Mouse (Mus musculus) liver, embryonic 13.5 days (tissue): Measurements from ENCODE around the gene Col9a2. TPM values are rescaled to one million over a fixed set of nuclear protein-coding genes. Genes with fewer than 3 reads are reported as not detected.

Experiments used
- ATAC-seq: fragments of 200-750 bp; cut with Nextera tagmentation; 2 replicates; pipeline ENCODE4 v1.8.0; 2017; ENCODE audit warnings: low read depth, mild to moderate bottlenecking, moderate number of reproducible peaks, moderate library complexity
- DNase-seq: peaks from one replicate; pipeline ENCODE4 v3.0.0; 2022
- H3K27ac ChIP-seq: fragments of 300-500 bp; sonication (generic); 2 replicates; pipeline ENCODE4 v1.5.1; 2015; ENCODE audit warnings: moderate library complexity, mild to moderate bottlenecking, inconsistent platforms
- H3K27me3 ChIP-seq: fragments of 300-500 bp; sonication (generic); 2 replicates; pipeline ENCODE4 v1.6.1; 2015; ENCODE audit warnings: mild to moderate bottlenecking, inconsistent platforms
- H3K36me3 ChIP-seq: fragments of 300-500 bp; sonication (generic); 2 replicates; pipeline ENCODE4 v1.6.1; 2015; ENCODE audit warnings: mild to moderate bottlenecking, inconsistent platforms
- H3K4me1 ChIP-seq: fragments of 300-500 bp; sonication (generic); replicated peaks from 2 replicates; pipeline ENCODE4 v1.6.1; 2015; ENCODE audit warnings: inconsistent platforms
- H3K4me2 ChIP-seq: fragments of 300-500 bp; sonication (generic); 2 replicates; pipeline ENCODE4 v1.6.1; 2015; ENCODE audit warnings: inconsistent platforms, mild to moderate bottlenecking, moderate library complexity
- H3K4me3 ChIP-seq: fragments of 300-500 bp; sonication (generic); replicated peaks from 2 replicates; pipeline ENCODE4 v1.5.1; 2015; ENCODE audit warnings: mild to moderate bottlenecking, inconsistent platforms
- H3K9ac ChIP-seq: fragments of 300-500 bp; sonication (generic); 2 replicates; pipeline ENCODE4 v1.6.1; 2015; ENCODE audit warnings: mild to moderate bottlenecking, inconsistent platforms
- H3K9me3 ChIP-seq: fragments of 300-500 bp; sonication (generic); replicated peaks from 2 replicates; pipeline ENCODE4 v1.6.1; 2016; ENCODE audit warnings: inconsistent platforms
- whole genome bisulfite sequencing: fragments of 180-500 bp; shearing (Covaris S2); methylation state at CpG from one replicate; pipeline ENCODE4 v1.1.7; 2015; ENCODE audit not compliant: insufficient replicate concordance; 5-methylcytosine and 5-hydroxymethylcytosine counted together
- polyA plus RNA-seq: library from polyadenylated mRNA; unstranded; fragments of >200 nt; fragmentation: Nextera tagmentation; extraction: Ambion mirVana; gene quantifications from 2 replicates; pipeline ENCODE4 v1.2.1, GENCODE M21; 2015

The Col9a2 gene
- polyA plus RNA-seq, 1 experiment from 2014 or later: 2.3 TPM

DNA sequence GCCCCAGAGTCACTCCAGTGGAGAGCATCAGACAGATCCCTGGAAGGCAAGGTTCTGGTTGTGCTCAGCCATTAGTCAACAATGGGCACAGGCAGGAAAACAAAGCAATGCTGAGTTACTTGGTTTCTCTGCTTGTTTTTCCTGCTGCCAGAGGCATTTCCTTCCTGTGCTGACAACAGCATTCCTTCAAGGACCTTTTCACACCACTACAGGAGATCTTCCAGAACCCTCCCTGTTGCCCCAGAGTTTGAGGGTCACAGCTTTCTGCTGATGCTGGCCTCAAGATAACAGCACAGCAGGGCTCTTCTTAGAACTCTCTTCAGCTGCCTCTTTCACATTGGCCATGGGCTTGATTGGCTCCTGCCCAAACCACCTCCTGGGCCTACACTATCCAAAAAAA is 17.3 kb upstream of the Col9a2 start:
- H3K27ac ChIP-seq: no peak overlapping the region
- no peak overlapping the region for H3K4me3 ChIP-seq
- H3K9ac ChIP-seq: no peak overlapping the region
- H3K9me3 ChIP-seq: no peaks in the 10 kb centered on the region
- H3K4me1 ChIP-seq: peaks cover 50% of the 10 kb centered on the region
- H3K36me3 ChIP-seq: no peaks in the 10 kb centered on the region
- no peak; the same call in 1 of the 2 replicates for ATAC-seq
- no peak for DNase-seq
- no peaks in the 10 kb centered on the region for H3K27me3 ChIP-seq
- H3K4me2 ChIP-seq: no peak overlapping the region

DNA sequence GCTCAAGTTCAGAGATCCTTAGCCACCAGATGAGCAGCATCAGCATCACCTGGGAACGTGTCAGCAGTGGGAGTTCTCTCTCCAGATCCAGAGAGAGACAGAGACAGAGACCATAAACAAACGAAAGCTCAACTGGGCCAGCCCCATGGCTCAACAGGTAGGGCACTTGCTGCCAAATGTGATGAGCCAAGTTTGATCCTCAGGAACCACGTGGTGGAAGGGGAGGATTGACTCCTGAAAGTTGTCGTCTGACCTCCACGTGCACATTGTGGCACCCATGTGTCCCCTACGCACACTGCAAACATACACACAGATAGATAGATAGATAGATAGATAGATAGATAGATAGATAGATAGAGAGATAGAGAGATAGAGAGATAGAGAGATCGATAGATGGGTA is 15.7 kb upstream of the Col9a2 start:
- Histone ChIP-seq H3K4me2 (no peak overlapping the region), H3K4me3 (no peak overlapping the region), H3K27me3 (no peaks in the 10 kb centered on the region), H3K9me3 (no peaks in the 10 kb centered on the region), H3K36me3 (no peaks in the 10 kb centered on the region), H3K9ac (no peak overlapping the region), H3K4me1 (peaks cover 47% of the 10 kb centered on the region), H3K27ac (no peak overlapping the region)
- DNase-seq (no peak), ATAC-seq (no peak)
- 68% methylated on average over 7 of the region's 7 CpGs for WGBS

GRCm38 (mm10) chr4:121023941-121024340 is 15.2 kb upstream of the Col9a2 start:
- WGBS: 66% methylated on average over 2 of the region's 2 CpGs
- Histone ChIP-seq H3K9me3 (no peaks in the 10 kb centered on the region), H3K36me3 (no peaks in the 10 kb centered on the region), H3K9ac (no peak overlapping the region), H3K27me3 (no peaks in the 10 kb centered on the region), H3K4me3 (no peak overlapping the region), H3K4me1 (peaks cover 49% of the 10 kb centered on the region), H3K27ac (no peak overlapping the region), H3K4me2 (no peak overlapping the region)
- ATAC-seq (no peak), DNase-seq (no peak)

GRCm38 (mm10) chr4:121025681-121026080 is 13.5 kb upstream of the Col9a2 start:
- Histone ChIP-seq H3K36me3 (no peaks in the 10 kb centered on the region), H3K4me1 (peaks cover 50% of the 10 kb centered on the region), H3K4me3 (no peak overlapping the region), H3K4me2 (no peak overlapping the region), H3K27me3 (no peaks in the 10 kb centered on the region), H3K27ac (no peak overlapping the region), H3K9me3 (no peaks in the 10 kb centered on the region), H3K9ac (no peak overlapping the region)
- 28% methylated on average over 2 of the region's 2 CpGs for WGBS
- DNase-seq: no peak
- peak; percentile 75 for ATAC-seq

DNA sequence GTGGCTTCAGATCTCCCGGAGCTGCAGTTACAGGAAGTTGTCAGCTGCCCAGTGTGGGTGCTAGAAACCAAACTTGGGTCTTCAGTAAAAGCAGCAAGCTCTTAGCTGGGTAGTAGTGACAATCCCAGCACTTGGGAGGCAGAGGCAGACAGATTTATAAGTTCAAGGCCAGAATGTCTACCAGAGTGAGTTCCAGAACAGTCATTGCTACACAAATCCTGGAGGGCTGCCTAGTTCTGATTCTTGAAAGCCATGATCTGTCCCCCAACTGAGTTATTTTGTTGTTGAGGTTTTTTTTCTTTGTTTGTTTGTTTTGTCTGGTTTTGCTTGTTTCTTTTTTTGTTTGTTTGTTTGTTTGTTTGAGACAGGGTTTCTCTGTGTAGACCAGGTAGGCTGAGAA is 11.0 kb upstream of the Col9a2 start:
- H3K27ac ChIP-seq: no peak overlapping the region
- 41% methylated on average over 1 of the region's 1 CpGs for WGBS
- H3K36me3 ChIP-seq: no peaks in the 10 kb centered on the region
- no peak overlapping the region for H3K9ac ChIP-seq
- DNase-seq (no peak), ATAC-seq (no peak)
- peaks cover 31% of the 10 kb centered on the region for H3K4me1 ChIP-seq
- H3K4me3 ChIP-seq: no peak overlapping the region
- H3K9me3 ChIP-seq: no peaks in the 10 kb centered on the region
- H3K27me3 ChIP-seq: no peaks in the 10 kb centered on the region
- H3K4me2 ChIP-seq: no peak overlapping the region

GRCm38 (mm10) chr4:121028659-121029392 is 10.4 kb upstream of the Col9a2 start:
- Histone ChIP-seq H3K27ac (no peak overlapping the region), H3K9ac (no peak overlapping the region), H3K27me3 (no peaks in the 10 kb centered on the region), H3K36me3 (no peaks in the 10 kb centered on the region), H3K4me2 (no peak overlapping the region), H3K9me3 (no peaks in the 10 kb centered on the region), H3K4me3 (no peak overlapping the region), H3K4me1 (peaks cover 25% of the 10 kb centered on the region)
- WGBS: 28% methylated on average over 14 of the region's 14 CpGs
- ATAC-seq (no peak), DNase-seq (peak; percentile 45)

DNA sequence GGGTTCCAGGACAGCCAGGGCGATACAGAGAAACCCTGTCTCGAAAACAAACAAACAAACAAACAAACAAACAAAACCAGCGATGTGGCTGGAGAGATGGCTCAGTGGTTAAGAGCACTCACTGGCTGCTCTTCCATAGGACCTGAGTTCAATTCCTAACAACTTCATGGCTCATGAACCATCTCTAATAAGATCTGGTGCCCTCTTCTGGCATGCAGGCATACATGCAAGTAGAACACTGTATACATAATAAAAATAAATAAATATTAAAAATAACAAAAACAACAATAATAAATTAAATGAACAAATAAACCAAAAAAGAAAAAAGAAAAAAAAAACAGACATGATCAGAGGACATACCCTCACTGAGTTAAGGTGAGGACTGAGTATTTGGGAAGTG is 9.6 kb upstream of the Col9a2 start:
- Histone ChIP-seq H3K27ac (no peak overlapping the region), H3K4me1 (peaks cover 22% of the 10 kb centered on the region), H3K9me3 (no peaks in the 10 kb centered on the region), H3K4me2 (no peak overlapping the region), H3K4me3 (no peak overlapping the region), H3K36me3 (no peaks in the 10 kb centered on the region), H3K27me3 (no peaks in the 10 kb centered on the region), H3K9ac (no peak overlapping the region)
- WGBS: 63% methylated on average over 3 of the region's 3 CpGs
- DNase-seq (no peak), ATAC-seq (no peak)

DNA sequence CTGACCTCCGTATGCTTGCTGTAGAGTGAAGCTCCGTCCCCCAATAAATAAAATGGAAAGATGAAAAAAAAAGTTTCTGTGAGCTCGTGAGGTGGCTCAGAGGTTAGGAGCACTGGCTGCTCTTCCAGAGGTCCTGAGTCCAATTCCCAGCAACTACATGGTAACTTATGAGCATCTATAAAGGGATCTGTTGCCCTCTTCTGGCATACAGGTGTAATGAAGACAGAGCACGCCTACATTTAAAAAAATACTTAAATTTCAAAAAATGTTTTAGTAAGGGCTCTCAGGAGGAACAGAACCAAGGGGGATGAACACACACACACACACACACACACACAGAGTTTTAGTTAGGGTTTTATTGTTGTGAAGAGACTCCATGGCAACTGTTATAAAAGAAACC is 7.7 kb upstream of the Col9a2 start:
- Histone ChIP-seq H3K27ac (no peak overlapping the region), H3K9me3 (no peaks in the 10 kb centered on the region), H3K36me3 (no peaks in the 10 kb centered on the region), H3K4me3 (no peak overlapping the region), H3K9ac (no peak overlapping the region), H3K4me2 (no peak overlapping the region), H3K4me1 (peaks cover 8% of the 10 kb centered on the region; the same call in 1 of the 2 replicates), H3K27me3 (no peaks in the 10 kb centered on the region)
- DNase-seq (no peak), ATAC-seq (no peak)
- 42% methylated on average over 4 of the region's 4 CpGs for WGBS

DNA sequence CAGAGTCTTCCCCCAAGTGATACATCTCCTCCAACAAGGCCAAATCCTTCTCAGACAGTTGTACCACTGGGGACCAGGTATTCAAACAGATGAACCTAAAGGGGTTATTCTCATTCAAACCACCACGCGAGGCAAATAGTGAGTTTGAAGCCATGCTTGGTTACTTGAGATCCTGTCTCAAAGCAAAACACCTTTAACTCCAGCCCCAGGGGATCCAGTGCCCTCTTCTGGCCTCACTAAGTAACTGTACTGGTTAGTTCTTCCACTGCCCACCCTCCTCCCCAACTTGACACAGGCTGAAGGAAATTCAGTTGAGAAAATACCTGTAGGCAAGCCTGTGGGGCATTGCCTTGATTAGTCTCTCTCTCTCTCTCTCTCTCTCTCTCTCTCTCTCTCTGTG is 6.2 kb upstream of the Col9a2 start:
- H3K27ac ChIP-seq: no peak overlapping the region
- H3K27me3 ChIP-seq: peaks cover 5% of the 10 kb centered on the region
- H3K9me3 ChIP-seq: no peaks in the 10 kb centered on the region
- ATAC-seq (no peak), DNase-seq (no peak)
- H3K9ac ChIP-seq: no peak overlapping the region
- no peak overlapping the region for H3K4me3 ChIP-seq
- no peak overlapping the region for H3K4me2 ChIP-seq
- H3K36me3 ChIP-seq: no peaks in the 10 kb centered on the region
- peaks cover 8% of the 10 kb centered on the region; the same call in 1 of the 2 replicates for H3K4me1 ChIP-seq
- WGBS: 72% methylated on average over 2 of the region's 2 CpGs

- peaks cover 46% of the 10 kb centered on the region for H3K27me3 ChIP-seq
- peak overlapping the region; percentile 43 for H3K4me3 ChIP-seq
- no peaks in the 10 kb centered on the region for H3K36me3 ChIP-seq
- no peak overlapping the region for H3K9ac ChIP-seq
- DNase-seq: no peak
- 0 out of 2 replicates have a peak, but pooled peaks cover 4% of the 10 kb centered on the region for H3K4me1 ChIP-seq
- H3K9me3 ChIP-seq: no peaks in the 10 kb centered on the region
- 51% methylated on average over 14 of the region's 14 CpGs for WGBS
- no peak for ATAC-seq
- H3K4me2 ChIP-seq: peak overlapping the region; percentile 59
- H3K27ac ChIP-seq: no peak overlapping the region
These were observed 1.1 kb downstream of the Col9a2 start for GRCm38 (mm10) chr4:121040323-121040722.

- ATAC-seq (peak; percentile 32; the same call in 1 of the 2 replicates), DNase-seq (peak; percentile 40)
- Histone ChIP-seq H3K4me2 (no peak overlapping the region), H3K9me3 (no peaks in the 10 kb centered on the region), H3K4me1 (0 out of 2 replicates have a peak, but pooled peaks cover 4% of the 10 kb centered on the region), H3K9ac (no peak overlapping the region), H3K27me3 (peaks cover 46% of the 10 kb centered on the region), H3K36me3 (no peaks in the 10 kb centered on the region), H3K4me3 (no peak overlapping the region), H3K27ac (no peak overlapping the region)
- 22% methylated on average over 18 of the region's 18 CpGs for WGBS
These were observed 1.9 kb downstream of the Col9a2 start for GRCm38 (mm10) chr4:121040897-121041671.
